Mouse (Mus musculus): Measurements from ENCODE around the gene Get4.

DNA sequence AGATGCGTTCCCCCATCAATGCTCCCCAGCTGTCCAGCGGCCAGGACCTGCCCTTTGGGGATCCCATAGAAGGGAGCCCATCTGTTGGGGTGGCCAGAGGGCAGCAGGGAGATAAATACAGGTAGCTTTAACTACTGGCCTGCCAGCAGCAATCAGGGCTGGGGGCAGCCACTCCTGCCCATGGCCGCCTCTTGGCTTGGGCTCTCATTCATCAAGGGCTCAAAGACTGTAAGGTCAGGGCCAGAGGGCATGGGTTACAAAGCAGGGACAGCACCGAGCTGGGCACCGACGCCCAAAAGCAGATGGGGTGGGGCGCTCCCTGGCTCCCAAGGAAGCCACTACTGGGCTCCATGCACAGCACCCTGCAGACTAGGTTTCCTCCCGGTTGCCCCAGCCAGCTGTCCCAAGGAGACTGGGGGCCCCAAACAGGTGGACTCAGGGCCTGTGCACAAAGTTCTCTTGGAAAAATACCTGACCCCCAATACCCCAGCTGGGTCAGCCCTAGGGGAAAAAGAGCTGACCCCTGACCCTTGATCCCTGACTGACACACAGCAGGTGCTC, 19.9 kb downstream of the Get4 start:
- TF ChIP-seq CTCF (IDR thresholded peaks at IDR 0.05; ENCODE audit: low read depth) = no peak
- no peak for TF ChIP-seq EP300 (optimal IDR thresholded peaks at IDR 0.05)
